ENCODE assay signal across 12 mouse cellular contexts in genomic region chr12:116978201-116978600, GRCm38 (mm10).
DNase-seq lines count a peak whose midpoint lies in the region; TF ChIP-seq lines count a peak whose summit lies in the region.
"Had no signal": no experiment of that assay in that cellular context is flagged by ENCODE, and none has a peak within 500 bp of the region (broad histone marks: within the 10 kb centered on the region; RNA-seq: fewer than 3 reads in every experiment).

No protein-coding gene starts in this region.

- no peaks in the 10 kb centered on the region for H3K4me1 ChIP-seq in heart, adult 2 months (ENCODE audit: control insufficient read depth, insufficient read depth, low read length)
- H3K4me1 ChIP-seq in lung, adult 2 months (ENCODE audit: control insufficient read depth, insufficient read depth, low read length): no peaks in the 10 kb centered on the region
- H3K4me1 ChIP-seq: midbrain, embryonic 15.5 days had no signal

- TF ChIP-seq EP300 in heart, adult 2 months (IDR thresholded peaks at IDR 0.05; ENCODE audit: insufficient read depth, low read depth, low read length): no peak

- peak; percentile 31 for TF ChIP-seq CTCF in heart, adult 2 months (IDR thresholded peaks at IDR 0.05)
- peak; percentile 37 for TF ChIP-seq CTCF in lung, adult 2 months (IDR thresholded peaks at IDR 0.05; ENCODE audit: insufficient read depth, low read length)

- TF ChIP-seq POLR2A in heart, adult 2 months (IDR thresholded peaks at IDR 0.05; ENCODE audit: insufficient read depth, low read depth, low read length): no peak
- TF ChIP-seq POLR2A in lung, adult 2 months (IDR thresholded peaks at IDR 0.05; ENCODE audit: borderline replicate concordance, extremely low read depth, low read depth, low read length): no peak

- H3K4me3 ChIP-seq in heart, adult 2 months: no peak overlapping the region
- H3K4me3 ChIP-seq in lung, adult 2 months (replicated peaks; ENCODE audit: extremely low read depth, low read depth, low read length): no peak overlapping the region
- H3K4me3 ChIP-seq: midbrain, embryonic 15.5 days had no signal

- H3K36me3 ChIP-seq in heart, adult 2 months (ENCODE audit: control insufficient read depth, insufficient read depth, low read length): no peaks in the 10 kb centered on the region
- H3K36me3 ChIP-seq: midbrain, embryonic 15.5 days had no signal

- WGBS in heart, adult 2 months: 86% methylated on average over 6 of the region's 6 CpGs
- WGBS in lung, adult 2 months: 80% methylated on average over 6 of the region's 6 CpGs

- DNase-seq in heart, adult 2 months: no peak
- DNase-seq in heart, adult 8-10 months (ENCODE audit: low spot score): no peak
- DNase-seq in lung, adult 2 months: no peak
- DNase-seq in lung, postnatal 14 days: no peak
- DNase-seq in adrenal gland, adult 18-20 months (ENCODE audit: low spot score in 2 of 2): peak; percentile 23 to 26
- DNase-seq in induced T-regulatory cell, adult 2 months (ENCODE audit: low read depth): peak; percentile 2
- DNase-seq in natural killer cell, adult 2 months (ENCODE audit: low spot score in 2 of 2): no peak
- no peak for DNase-seq in frontal cortex, postnatal 25 days (ENCODE audit: low spot score in 2 of 2)
- DNase-seq: cerebellum, adult 9-10 months; gastrocnemius, postnatal 25 days; heart, postnatal 36 days had no signal

- intact Hi-C loops in heart, adult 2 months (cut with DNase I): no loop called here

- no peak overlapping the region for H3K27ac ChIP-seq in heart, adult 2 months
- H3K27ac ChIP-seq: midbrain, embryonic 15.5 days had no signal

- H3K79me2 ChIP-seq in heart, adult 2 months (replicated peaks; ENCODE audit: control insufficient read depth, insufficient read depth, low read length): no peaks in the 10 kb centered on the region

- no peak overlapping the region for H3K9ac ChIP-seq in heart, adult 2 months (ENCODE audit: low read depth, low read length)
- H3K9ac ChIP-seq: midbrain, embryonic 15.5 days had no signal

- H3K27me3 ChIP-seq in heart, adult 2 months (ENCODE audit: control insufficient read depth, insufficient read depth, low read length): no peaks in the 10 kb centered on the region
- H3K27me3 ChIP-seq: midbrain, embryonic 15.5 days had no signal

Comparison
In these comparisons a context has a peak if more than half of its experiments do, and no peak if none do; other contexts are left out.
1. DNase-seq: peak in adrenal gland, adult 18-20 months (2 of 2) and induced T-regulatory cell, adult 2 months (single experiment); none in heart, adult 2 months (0 of 2), heart, adult 8-10 months (single experiment), lung, adult 2 months (single experiment), lung, postnatal 14 days (single experiment), natural killer cell, adult 2 months (0 of 2) and frontal cortex, postnatal 25 days (0 of 2).